Mouse (Mus musculus): ENCODE measurements around the gene Lrp6. TPM values are rescaled to one million over a fixed set of nuclear protein-coding genes. Genes with fewer than 3 reads are reported as not detected.

Lrp6 gene
- polyA plus RNA-seq, 1 experiment, result 5.0 TPM

- no peak overlapping the region for H3K4me3 ChIP-seq (replicated peaks)
- no peaks in the 10 kb centered on the region for H3K4me1 ChIP-seq
- no peak for TF ChIP-seq FLI1 (IDR thresholded peaks at IDR 0.05; ENCODE audit: low read length)
- H3K36me3 ChIP-seq (replicated peaks; ENCODE audit: low read length), result peaks cover 54% of the 10 kb centered on the region
- H3K27me3 ChIP-seq (replicated peaks), result no peaks in the 10 kb centered on the region
- no peaks in the 10 kb centered on the region for H3K9me3 ChIP-seq
Observed at GRCm38 (mm10) chr6:134489130-134489529, 77.6 kb downstream of the Lrp6 start.

- Histone ChIP-seq H3K27me3 (replicated peaks) (no peaks in the 10 kb centered on the region), H3K36me3 (replicated peaks; ENCODE audit: low read length) (peaks cover 64% of the 10 kb centered on the region), H3K4me3 (replicated peaks) (no peak overlapping the region), H3K4me1 (no peaks in the 10 kb centered on the region), H3K9me3 (no peaks in the 10 kb centered on the region)
- no peak for TF ChIP-seq FLI1 (IDR thresholded peaks at IDR 0.05; ENCODE audit: low read length)
Observed at GRCm38 (mm10) chr6:134486318-134486717, 80.4 kb downstream of the Lrp6 start.

- TF ChIP-seq GATA1 (IDR thresholded peaks at IDR 0.05; ENCODE audit: borderline replicate concordance, low read length), result no peak
- no peak for TF ChIP-seq FLI1 (IDR thresholded peaks at IDR 0.05; ENCODE audit: low read length)
Observed at GRCm38 (mm10) chr6:134479481-134479880, 87.3 kb downstream of the Lrp6 start.

GRCm38 (mm10) chr6:134473143-134473561, 93.6 kb downstream of the Lrp6 start:
- Histone ChIP-seq H3K27me3 (replicated peaks) (no peaks in the 10 kb centered on the region), H3K9me3 (no peaks in the 10 kb centered on the region), H3K36me3 (replicated peaks; ENCODE audit: low read length) (peaks cover 63% of the 10 kb centered on the region), H3K4me1 (peaks cover 21% of the 10 kb centered on the region), H3K4me3 (replicated peaks) (no peak overlapping the region)
- no peak for TF ChIP-seq GATA1 (IDR thresholded peaks at IDR 0.05; ENCODE audit: borderline replicate concordance, low read length)
- no peak for TF ChIP-seq FLI1 (IDR thresholded peaks at IDR 0.05; ENCODE audit: low read length)

More at GRCm38 (mm10) chr6:134479481-134479880, 87.3 kb downstream of the Lrp6 start:
- H3K27me3 ChIP-seq (replicated peaks), result no peaks in the 10 kb centered on the region
- H3K4me1 ChIP-seq, result peaks cover 5% of the 10 kb centered on the region; the same call in 1 of the 2 replicates
- no peaks in the 10 kb centered on the region for H3K9me3 ChIP-seq
- H3K36me3 ChIP-seq (replicated peaks; ENCODE audit: low read length), result peaks cover 72% of the 10 kb centered on the region
- no peak overlapping the region for H3K4me3 ChIP-seq (replicated peaks)

GRCm38 (mm10) chr6:134470857-134471256, 95.9 kb downstream of the Lrp6 start:
- Histone ChIP-seq H3K36me3 (replicated peaks; ENCODE audit: low read length) (peaks cover 69% of the 10 kb centered on the region), H3K4me3 (replicated peaks) (peak overlapping the region; percentile 20), H3K27me3 (replicated peaks) (no peaks in the 10 kb centered on the region), H3K9me3 (no peaks in the 10 kb centered on the region), H3K4me1 (peaks cover 16% of the 10 kb centered on the region)
- TF ChIP-seq FLI1 (IDR thresholded peaks at IDR 0.05; ENCODE audit: low read length), result no peak
- TF ChIP-seq GATA1 (IDR thresholded peaks at IDR 0.05; ENCODE audit: borderline replicate concordance, low read length), result no peak

GRCm38 (mm10) chr6:134469297-134469696, 97.5 kb downstream of the Lrp6 start:
- TF ChIP-seq GATA1 (IDR thresholded peaks at IDR 0.05; ENCODE audit: borderline replicate concordance, low read length) (no peak), FLI1 (IDR thresholded peaks at IDR 0.05; ENCODE audit: low read length) (no peak)
- peaks cover 73% of the 10 kb centered on the region for H3K36me3 ChIP-seq (replicated peaks; ENCODE audit: low read length)
- H3K4me3 ChIP-seq (replicated peaks), result no peak overlapping the region
- no peaks in the 10 kb centered on the region for H3K27me3 ChIP-seq (replicated peaks)
- H3K9me3 ChIP-seq, result no peaks in the 10 kb centered on the region
- H3K4me1 ChIP-seq, result peaks cover 16% of the 10 kb centered on the region

GRCm38 (mm10) chr6:134466671-134467229, 100.0 kb downstream of the Lrp6 start:
- Histone ChIP-seq H3K9me3 (no peaks in the 10 kb centered on the region), H3K27me3 (replicated peaks) (no peaks in the 10 kb centered on the region), H3K4me1 (peaks cover 9% of the 10 kb centered on the region), H3K36me3 (replicated peaks; ENCODE audit: low read length) (peaks cover 83% of the 10 kb centered on the region), H3K4me3 (replicated peaks) (no peak overlapping the region)
- TF ChIP-seq FLI1 (IDR thresholded peaks at IDR 0.05; ENCODE audit: low read length) (no peak), GATA1 (IDR thresholded peaks at IDR 0.05; ENCODE audit: borderline replicate concordance, low read length) (no peak)

GRCm38 (mm10) chr6:134461175-134461574, 105.6 kb downstream of the Lrp6 start:
- Histone ChIP-seq H3K36me3 (replicated peaks; ENCODE audit: low read length) (peaks cover 92% of the 10 kb centered on the region), H3K9me3 (peaks cover 5% of the 10 kb centered on the region), H3K4me3 (replicated peaks) (no peak overlapping the region), H3K27me3 (replicated peaks) (no peaks in the 10 kb centered on the region), H3K4me1 (peaks cover 5% of the 10 kb centered on the region)
- no peak for TF ChIP-seq FLI1 (IDR thresholded peaks at IDR 0.05; ENCODE audit: low read length)
- TF ChIP-seq GATA1 (IDR thresholded peaks at IDR 0.05; ENCODE audit: borderline replicate concordance, low read length), result no peak

- Histone ChIP-seq H3K36me3 (replicated peaks; ENCODE audit: low read length) (peaks cover 90% of the 10 kb centered on the region), H3K4me3 (replicated peaks) (no peak overlapping the region), H3K9me3 (peaks cover 5% of the 10 kb centered on the region)
Observed at GRCm38 (mm10) chr6:134458376-134458775, 108.4 kb downstream of the Lrp6 start.

GRCm38 (mm10) chr6:134454093-134454492, 112.7 kb downstream of the Lrp6 start:
- Histone ChIP-seq H3K36me3 (replicated peaks; ENCODE audit: low read length) (peaks cover 97% of the 10 kb centered on the region), H3K9me3 (peaks cover 2% of the 10 kb centered on the region), H3K4me1 (peaks cover 9% of the 10 kb centered on the region), H3K27me3 (replicated peaks) (no peaks in the 10 kb centered on the region), H3K4me3 (replicated peaks) (no peak overlapping the region)
- TF ChIP-seq GATA1 (IDR thresholded peaks at IDR 0.05; ENCODE audit: borderline replicate concordance, low read length) (no peak), FLI1 (IDR thresholded peaks at IDR 0.05; ENCODE audit: low read length) (no peak)

More at GRCm38 (mm10) chr6:134458376-134458775, 108.4 kb downstream of the Lrp6 start:
- Histone ChIP-seq H3K27me3 (replicated peaks) (no peaks in the 10 kb centered on the region), H3K4me1 (peaks cover 5% of the 10 kb centered on the region)
- TF ChIP-seq GATA1 (IDR thresholded peaks at IDR 0.05; ENCODE audit: borderline replicate concordance, low read length) (no peak), FLI1 (IDR thresholded peaks at IDR 0.05; ENCODE audit: low read length) (no peak)

All from megakaryocyte, embryonic 14.5 days (primary cell).